8 mouse cellular contexts compared by ENCODE assay signal in the genomic region with DNA sequence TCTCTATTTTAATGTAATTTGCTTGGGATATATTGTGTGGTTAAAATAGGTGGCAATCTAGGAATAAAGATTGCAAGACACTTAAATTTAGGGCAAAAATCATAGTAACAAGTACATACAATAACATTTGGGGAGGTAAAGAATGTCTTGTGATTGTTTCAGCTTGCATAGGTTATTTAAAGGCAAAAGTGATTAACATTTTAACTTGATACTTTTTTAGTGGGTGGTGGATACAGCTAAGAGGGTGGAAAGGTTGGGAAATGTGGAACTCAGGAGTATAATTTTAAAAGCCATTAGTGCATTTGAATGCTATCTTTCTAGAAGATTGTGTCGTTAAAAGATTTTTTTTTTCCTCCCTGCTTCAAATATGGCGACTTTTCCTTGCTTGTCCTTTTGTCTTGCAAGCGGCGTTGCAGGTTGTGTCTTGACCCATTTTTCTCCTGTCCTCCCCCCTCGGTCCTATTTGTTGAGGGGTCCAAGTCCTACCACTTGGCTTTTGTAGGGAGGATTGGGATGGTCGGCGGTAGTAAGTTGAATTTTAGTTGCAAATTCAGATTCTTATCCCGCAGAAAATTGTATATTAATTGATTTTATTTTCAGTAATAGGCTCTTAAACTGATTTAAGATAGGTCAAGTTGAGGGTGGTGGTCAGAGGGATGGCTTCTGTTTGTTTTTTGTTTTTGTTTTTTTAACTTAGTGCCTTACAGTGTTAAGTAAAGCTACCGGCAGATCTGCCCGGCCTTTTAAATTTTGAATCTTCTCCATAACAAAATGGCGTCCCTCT. TPM values are rescaled to one million over a fixed set of nuclear protein-coding genes. Genes with fewer than 3 reads are reported as not detected.
DNase-seq lines count a peak whose midpoint lies in the region; ATAC-seq and TF ChIP-seq lines count a peak whose summit lies in the region.

No protein-coding gene starts in this region.

- no peak for ATAC-seq in CD4-positive, CD25-positive, alpha-beta regulatory T cell, adult 4 months
- no peak for ATAC-seq in midbrain, embryonic 14.5 days (ENCODE audit: low FRiP score, low TSS enrichment)

- TF ChIP-seq RAD21 in MEL (IDR thresholded peaks at IDR 0.05; ENCODE audit: low read depth, low read length): no peak

- TF ChIP-seq EP300 in MEL (IDR thresholded peaks at IDR 0.05; ENCODE audit: low read depth in 1 of 2, low read length in 2 of 2): no peak

- H3K9me3 ChIP-seq in MEL (replicated peaks; ENCODE audit: insufficient read depth, low read length): no peaks in the 10 kb centered on the region
- no peaks in the 10 kb centered on the region for H3K9me3 ChIP-seq in midbrain, embryonic 14.5 days (ENCODE audit: control insufficient read depth, low read length)

- 0% methylated on average over 11 of the region's 11 CpGs for WGBS in midbrain, embryonic 14.5 days

- peak overlapping the region; percentile 71 to 95 for H3K4me3 ChIP-seq in MEL (ENCODE audit: control insufficient read depth in 1 of 2, insufficient read depth in 1 of 2, low read depth in 2 of 2, low read length in 2 of 2)
- peak overlapping the region; percentile 79 for H3K4me3 ChIP-seq in midbrain, embryonic 14.5 days (replicated peaks; ENCODE audit: low read depth, low read length)

- H3K27me3 ChIP-seq in MEL (ENCODE audit: control insufficient read depth in 1 of 2, insufficient read depth in 2 of 2, low read length in 2 of 2): no peaks in the 10 kb centered on the region
- no peaks in the 10 kb centered on the region for H3K27me3 ChIP-seq in midbrain, embryonic 14.5 days (ENCODE audit: control insufficient read depth, insufficient read depth, low read length)

- H3K9ac ChIP-seq in MEL (ENCODE audit: control insufficient read depth, low read depth, low read length, poor library complexity, severe bottlenecking): peak overlapping the region; percentile 97
- H3K9ac ChIP-seq in midbrain, embryonic 14.5 days (replicated peaks; ENCODE audit: low read length): peak overlapping the region; percentile 99

- H3K27ac ChIP-seq in MEL (ENCODE audit: control insufficient read depth, low read depth, low read length): peak overlapping the region; percentile 99
- peak overlapping the region; percentile 92 for H3K27ac ChIP-seq in midbrain, embryonic 14.5 days (replicated peaks; ENCODE audit: low read depth, low read length)

- TF ChIP-seq CTCF in MEL (IDR thresholded peaks at IDR 0.05 in 2 of 3, conservative IDR thresholded peaks at IDR 0.05 in 1 of 3; ENCODE audit: control insufficient read depth in 1 of 3, insufficient read depth in 1 of 3, low read depth in 2 of 3, low read length in 3 of 3, poor library complexity in 1 of 3, severe bottlenecking in 1 of 3): no peak

- peak; percentile 68 for DNase-seq in CD4-positive, CD25-positive, alpha-beta regulatory T cell, adult 2 months (ENCODE audit: low read depth, low spot score)
- peak; percentile 79 for DNase-seq in MEL (ENCODE audit: low read depth, low spot score)
- peak; percentile 74 for DNase-seq in embryo, embryonic 11 days
- DNase-seq in heart, postnatal 10 days: peak; percentile 58 to 70
- DNase-seq in layer of hippocampus, postnatal 14 days (ENCODE audit: low spot score in 2 of 2): peak; percentile 47 to 59
- DNase-seq in midbrain, embryonic 14.5 days: peak; percentile 84
- peak; percentile 59 for DNase-seq in thymus, postnatal 25 days

- TF ChIP-seq POLR2A in MEL (IDR thresholded peaks at IDR 0.05; ENCODE audit: control insufficient read depth in 1 of 2, insufficient read depth in 1 of 2, low read depth in 1 of 2, low read length in 2 of 2, poor library complexity in 1 of 2): peak; percentile 44 to 53; a peak in 2 of 4 replicates

- peak overlapping the region; percentile 65 for H3K4me2 ChIP-seq in midbrain, embryonic 14.5 days (ENCODE audit: low read length)

- peaks cover 0 to 45% of the 10 kb centered on the region in 2 experiments; a peak in 2 of 4 replicates for H3K36me3 ChIP-seq in MEL (ENCODE audit: control insufficient read depth in 1 of 2, insufficient read depth in 2 of 2, low read length in 2 of 2)
- H3K36me3 ChIP-seq in midbrain, embryonic 14.5 days (ENCODE audit: control insufficient read depth, insufficient read depth, low read length): peaks cover 9% of the 10 kb centered on the region

- intact Hi-C loops in heart, postnatal 10 days (cut with DNase I): no loop called here

- peaks cover 9 to 43% of the 10 kb centered on the region in 2 experiments for H3K4me1 ChIP-seq in MEL (ENCODE audit: control insufficient read depth in 1 of 2, insufficient read depth in 2 of 2, low read length in 2 of 2)
- peaks cover 34% of the 10 kb centered on the region for H3K4me1 ChIP-seq in midbrain, embryonic 14.5 days (ENCODE audit: control insufficient read depth, insufficient read depth, low read length)

- peaks cover 47% of the 10 kb centered on the region for H3K79me2 ChIP-seq in MEL (ENCODE audit: control insufficient read depth, insufficient read depth, low read length, poor library complexity)

TF ChIP-seq in MEL, 35 proteins besides CTCF, POLR2A, EP300 and RAD21:
- TF ChIP-seq USF1 (IDR thresholded peaks at IDR 0.05; ENCODE audit: low read depth, low read length) (no peak), TBP (IDR thresholded peaks at IDR 0.05; ENCODE audit: low read depth, low read length) (peak; percentile 10; the same call in 1 of the 2 replicates), ELF1 (IDR thresholded peaks at IDR 0.05; ENCODE audit: low read depth, low read length) (no peak)

RNA-seq across cellular contexts. Expression of a gene that starts 2.2 kb away (rescaled TPM):
- 10 to 100 TPM; 44.9 to 53.5 TPM for polyA plus RNA-seq in CD4-positive, CD25-positive, alpha-beta regulatory T cell, adult 4 months (2017; shearing (Covaris generic))
- 24.2 and 25.3 TPM in 2 replicates for total RNA-seq in MEL (2012; rRNA removed)
- polyA plus RNA-seq in MEL (2012; ENCODE audit: insufficient read depth in 1 of 2, insufficient read length in 2 of 2, low read depth in 1 of 2, low replicate concordance in 2 of 2, missing spikeins in 1 of 2): 10 to 100 TPM in 1 of 2 experiments, not detected in 1; 61.4 TPM
- 10 to 100 TPM; 43.3 to 45.1 TPM for total RNA-seq in heart, postnatal 10 days (2021)
- 10 to 100 TPM; 68.3 to 74.5 TPM for total RNA-seq in layer of hippocampus, postnatal 14 days (2021)
- 36.3 and 45.2 TPM in 2 replicates for polyA plus RNA-seq in midbrain, embryonic 14.5 days (2014; fragmentation: Nextera tagmentation; extraction: Ambion mirVana)

RNA-seq across cellular contexts. Expression of a gene that starts 2.3 kb away (rescaled TPM):
- 10 to 100 TPM; 59.8 to 82.8 TPM for polyA plus RNA-seq in CD4-positive, CD25-positive, alpha-beta regulatory T cell, adult 4 months (2017; shearing (Covaris generic))
- total RNA-seq in MEL (2012; rRNA removed): 149 and 179 TPM in 2 replicates
- polyA plus RNA-seq in MEL (2012; ENCODE audit: insufficient read depth in 1 of 2, insufficient read length in 2 of 2, low read depth in 1 of 2, low replicate concordance in 2 of 2, missing spikeins in 1 of 2): 100 to 1,000 TPM in 1 of 2 experiments, not detected in 1; 239 TPM
- 10 to 100 TPM; 52.8 to 56.2 TPM for total RNA-seq in heart, postnatal 10 days (2021)
- 10 to 100 TPM; 41.2 to 42.7 TPM for total RNA-seq in layer of hippocampus, postnatal 14 days (2021)
- 54.9 and 55.3 TPM in 2 replicates for polyA plus RNA-seq in midbrain, embryonic 14.5 days (2014; fragmentation: Nextera tagmentation; extraction: Ambion mirVana)

RNA-seq across cellular contexts. Expression of a gene that starts 8.6 kb away (rescaled TPM):
- 10 to 100 TPM; 10.3 to 16.9 TPM for polyA plus RNA-seq in CD4-positive, CD25-positive, alpha-beta regulatory T cell, adult 4 months (2017; shearing (Covaris generic))
- total RNA-seq in MEL (2012; rRNA removed): 4.4 and 4.6 TPM in 2 replicates
- 10 to 100 TPM in 1 of 2 experiments, not detected in 1; 14.4 TPM for polyA plus RNA-seq in MEL (2012; ENCODE audit: insufficient read depth in 1 of 2, insufficient read length in 2 of 2, low read depth in 1 of 2, low replicate concordance in 2 of 2, missing spikeins in 1 of 2)
- total RNA-seq in heart, postnatal 10 days (2021): 10 to 100 TPM; 12.1 to 16.3 TPM
- 10 to 100 TPM; 82.6 to 87.1 TPM for total RNA-seq in layer of hippocampus, postnatal 14 days (2021)
- 478 and 503 TPM in 2 replicates for polyA plus RNA-seq in midbrain, embryonic 14.5 days (2014; fragmentation: Nextera tagmentation; extraction: Ambion mirVana)

RNA-seq across cellular contexts. Expression of a gene that starts 21.2 kb away (rescaled TPM):
- polyA plus RNA-seq in CD4-positive, CD25-positive, alpha-beta regulatory T cell, adult 4 months (2017; shearing (Covaris generic)): 10 to 100 TPM; 12.6 to 15.3 TPM
- 10.9 and 11.4 TPM in 2 replicates for total RNA-seq in MEL (2012; rRNA removed)
- polyA plus RNA-seq in MEL (2012; ENCODE audit: insufficient read depth in 1 of 2, insufficient read length in 2 of 2, low read depth in 1 of 2, low replicate concordance in 2 of 2, missing spikeins in 1 of 2): 100 to 1,000 TPM in 1 of 2 experiments, not detected in 1; 106 TPM
- total RNA-seq in heart, postnatal 10 days (2021): 10 to 100 TPM; 64.8 to 69.8 TPM
- total RNA-seq in layer of hippocampus, postnatal 14 days (2021): 10 to 100 TPM; 61.8 to 71.4 TPM
- 50.7 and 70.0 TPM in 2 replicates for polyA plus RNA-seq in midbrain, embryonic 14.5 days (2014; fragmentation: Nextera tagmentation; extraction: Ambion mirVana)

RNA-seq across cellular contexts. Expression of a gene that starts 38.8 kb away (rescaled TPM):
- 10 to 100 TPM; 13.4 to 39.3 TPM for polyA plus RNA-seq in CD4-positive, CD25-positive, alpha-beta regulatory T cell, adult 4 months (2017; shearing (Covaris generic))
- 75.4 and 79.2 TPM in 2 replicates for total RNA-seq in MEL (2012; rRNA removed)
- 100 to 1,000 TPM in 1 of 2 experiments, not detected in 1; 101 TPM for polyA plus RNA-seq in MEL (2012; ENCODE audit: insufficient read depth in 1 of 2, insufficient read length in 2 of 2, low read depth in 1 of 2, low replicate concordance in 2 of 2, missing spikeins in 1 of 2)
- total RNA-seq in heart, postnatal 10 days (2021): 10 to 100 TPM; 24.7 to 29.2 TPM
- total RNA-seq in layer of hippocampus, postnatal 14 days (2021): 10 to 100 TPM; 30.3 to 33.6 TPM
- polyA plus RNA-seq in midbrain, embryonic 14.5 days (2014; fragmentation: Nextera tagmentation; extraction: Ambion mirVana): 27.4 and 30.7 TPM in 2 replicates

Comparison
In these comparisons a context has a peak if more than half of its experiments do, and no peak if none do; other contexts are left out.
1. RNA of a gene that starts 8.6 kb away (total RNA-seq): 82.6 to 87.1 TPM in layer of hippocampus, postnatal 14 days; 12.1 to 16.3 TPM in heart, postnatal 10 days and 4.4 to 4.6 TPM in MEL; every median in the first group is over 4 times any median in the second.
2. Peak in every context shown above with its lines, with median percentiles within 50 percentile points of each other: DNase-seq.